Comparison of ENCODE assay signal across 21 mouse cellular contexts in the genomic region with DNA sequence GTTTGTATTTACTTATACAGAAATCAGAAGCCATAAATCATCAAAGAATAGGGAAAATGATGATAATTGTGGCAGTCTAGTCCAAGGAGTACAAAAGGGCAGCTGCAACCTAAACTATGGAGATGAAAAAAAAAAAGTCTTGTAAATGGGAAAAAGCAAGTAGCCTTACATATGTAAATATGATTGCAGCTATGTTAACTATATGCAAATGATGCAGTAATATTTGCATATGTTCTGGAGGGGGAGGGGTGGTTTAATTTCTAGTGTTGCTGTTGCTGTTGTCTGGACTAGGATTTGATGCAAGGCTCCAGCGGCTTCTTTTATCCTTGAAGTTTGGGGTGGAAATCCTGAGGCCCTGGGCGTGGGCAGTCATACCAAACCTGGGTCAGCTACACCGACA.
A peak's percentile ranks its signal among the peaks of the same experiment; 100 is the strongest.
DNase-seq lines count a peak whose midpoint lies in the region; ATAC-seq and TF ChIP-seq lines count a peak whose summit lies in the region.
"Had no signal": no experiment of that assay in that cellular context is flagged by ENCODE, and none has a peak within 500 bp of the region (broad histone marks: within the 10 kb centered on the region; RNA-seq: fewer than 3 reads in every experiment).

No protein-coding gene starts in this region.

- ATAC-seq in intestine, embryonic 14.5 days (replicated peaks; ENCODE audit: low FRiP score, low TSS enrichment, low read depth): no peak
- no peak for ATAC-seq in intestine, postnatal 0 days
- ATAC-seq in stomach, embryonic 14.5 days (ENCODE audit: insufficient number of reproducible peaks, insufficient read depth, low FRiP score, low read depth): no peak
- no peak for ATAC-seq in stomach, postnatal 0 days (ENCODE audit: low FRiP score, low TSS enrichment)
- ATAC-seq in forebrain, embryonic 16.5 days: peak; percentile 69
- no peak for ATAC-seq in stomach, embryonic 16.5 days (ENCODE audit: insufficient read depth, low FRiP score)
- ATAC-seq: hindbrain, postnatal 0 days had no signal

- 86% methylated on average over 3 of the region's 3 CpGs for WGBS in intestine, embryonic 14.5 days
- WGBS in intestine, postnatal 0 days: 80% methylated on average over 3 of the region's 3 CpGs
- 60% methylated on average over 3 of the region's 3 CpGs for WGBS in stomach, embryonic 14.5 days
- WGBS in stomach, postnatal 0 days: 67% methylated on average over 3 of the region's 3 CpGs
- WGBS in forebrain, embryonic 16.5 days: 62% methylated on average over 3 of the region's 3 CpGs
- WGBS in stomach, embryonic 16.5 days: 68% methylated on average over 3 of the region's 3 CpGs

- TF ChIP-seq CTCF in intestine, postnatal 0 days (IDR thresholded peaks at IDR 0.05; ENCODE audit: low read depth): no peak
- no peak for TF ChIP-seq CTCF in stomach, postnatal 0 days (IDR thresholded peaks at IDR 0.05; ENCODE audit: low read depth)

- H3K4me1 ChIP-seq in intestine, embryonic 14.5 days (replicated peaks; ENCODE audit: control insufficient read depth, insufficient read depth, low read length): 0 out of 2 replicates have a peak, but pooled peaks cover 6% of the 10 kb centered on the region
- no peaks in the 10 kb centered on the region for H3K4me1 ChIP-seq in intestine, postnatal 0 days (replicated peaks; ENCODE audit: control insufficient read depth, insufficient read depth, low read length)
- H3K4me1 ChIP-seq in stomach, embryonic 14.5 days (ENCODE audit: control insufficient read depth, insufficient read depth, low read length): 0 out of 2 replicates have a peak, but pooled peaks cover 4% of the 10 kb centered on the region
- no peaks in the 10 kb centered on the region for H3K4me1 ChIP-seq in stomach, postnatal 0 days (replicated peaks; ENCODE audit: control insufficient read depth, insufficient read depth)
- no peaks in the 10 kb centered on the region; the same call in 1 of the 2 replicates for H3K4me1 ChIP-seq in forebrain, embryonic 16.5 days (replicated peaks; ENCODE audit: control insufficient read depth, insufficient read depth, low read length)
- peaks cover 7% of the 10 kb centered on the region; the same call in 1 of the 2 replicates for H3K4me1 ChIP-seq in stomach, embryonic 16.5 days (ENCODE audit: control insufficient read depth, insufficient read depth, low read length)

- H3K27me3 ChIP-seq in intestine, embryonic 14.5 days (replicated peaks; ENCODE audit: control insufficient read depth, insufficient read depth, low read length): no peaks in the 10 kb centered on the region
- no peaks in the 10 kb centered on the region for H3K27me3 ChIP-seq in intestine, postnatal 0 days (replicated peaks; ENCODE audit: control insufficient read depth, insufficient read depth, low read length)
- H3K27me3 ChIP-seq in stomach, embryonic 14.5 days (ENCODE audit: control insufficient read depth, insufficient read depth, low read length): no peaks in the 10 kb centered on the region
- H3K27me3 ChIP-seq in stomach, postnatal 0 days (ENCODE audit: control insufficient read depth, insufficient read depth, low read length): no peaks in the 10 kb centered on the region
- no peaks in the 10 kb centered on the region for H3K27me3 ChIP-seq in forebrain, embryonic 16.5 days (replicated peaks; ENCODE audit: control insufficient read depth, insufficient read depth, low read length)
- H3K27me3 ChIP-seq in stomach, embryonic 16.5 days (ENCODE audit: control insufficient read depth, insufficient read depth, low read length): no peaks in the 10 kb centered on the region
- H3K27me3 ChIP-seq: embryonic facial prominence, embryonic 13.5 days; midbrain, embryonic 12.5 days; neural tube, embryonic 15.5 days had no signal

- H3K4me3 ChIP-seq in intestine, embryonic 14.5 days (ENCODE audit: low read depth, low read length): no peak overlapping the region
- H3K4me3 ChIP-seq in intestine, postnatal 0 days (ENCODE audit: low read depth, low read length): no peak overlapping the region
- H3K4me3 ChIP-seq in stomach, embryonic 14.5 days (ENCODE audit: low read depth, low read length): no peak overlapping the region
- H3K4me3 ChIP-seq in stomach, postnatal 0 days (ENCODE audit: low read depth, low read length): no peak overlapping the region
- no peak overlapping the region for H3K4me3 ChIP-seq in forebrain, embryonic 16.5 days (replicated peaks; ENCODE audit: low read length)
- H3K4me3 ChIP-seq in stomach, embryonic 16.5 days (replicated peaks; ENCODE audit: low read length): no peak overlapping the region
- H3K4me3 ChIP-seq: embryonic facial prominence, embryonic 13.5 days; layer of hippocampus, adult 2 months; midbrain, embryonic 12.5 days; neural tube, embryonic 15.5 days had no signal

- no peaks in the 10 kb centered on the region for H3K9me3 ChIP-seq in intestine, embryonic 14.5 days (ENCODE audit: control insufficient read depth, low read length)
- H3K9me3 ChIP-seq in intestine, postnatal 0 days (ENCODE audit: control insufficient read depth): no peaks in the 10 kb centered on the region
- H3K9me3 ChIP-seq in stomach, embryonic 14.5 days (ENCODE audit: control insufficient read depth, low read depth, low read length): no peaks in the 10 kb centered on the region
- H3K9me3 ChIP-seq in stomach, postnatal 0 days (ENCODE audit: control insufficient read depth, low read length): no peaks in the 10 kb centered on the region
- H3K9me3 ChIP-seq in forebrain, embryonic 16.5 days (ENCODE audit: control insufficient read depth, low read length): no peaks in the 10 kb centered on the region
- H3K9me3 ChIP-seq in stomach, embryonic 16.5 days (replicated peaks; ENCODE audit: control insufficient read depth, low read length): no peaks in the 10 kb centered on the region
- H3K9me3 ChIP-seq: embryonic facial prominence, embryonic 13.5 days; midbrain, embryonic 12.5 days; neural tube, embryonic 15.5 days had no signal

- H3K4me2 ChIP-seq in intestine, embryonic 14.5 days (ENCODE audit: low read length): no peak overlapping the region
- H3K4me2 ChIP-seq in intestine, postnatal 0 days (replicated peaks; ENCODE audit: low read depth): no peak overlapping the region
- H3K4me2 ChIP-seq in stomach, embryonic 14.5 days (replicated peaks; ENCODE audit: low read depth, low read length): no peak overlapping the region
- no peak overlapping the region for H3K4me2 ChIP-seq in stomach, postnatal 0 days (replicated peaks; ENCODE audit: low read depth)
- no peak overlapping the region for H3K4me2 ChIP-seq in forebrain, embryonic 16.5 days (ENCODE audit: low read length)
- no peak overlapping the region for H3K4me2 ChIP-seq in stomach, embryonic 16.5 days (ENCODE audit: low read depth, low read length)
- H3K4me2 ChIP-seq: embryonic facial prominence, embryonic 13.5 days; heart, embryonic 11.5 days; midbrain, embryonic 12.5 days; neural tube, embryonic 15.5 days had no signal

- H3K36me3 ChIP-seq in intestine, embryonic 14.5 days (ENCODE audit: control insufficient read depth, insufficient read depth, low read length): no peaks in the 10 kb centered on the region
- H3K36me3 ChIP-seq in intestine, postnatal 0 days (ENCODE audit: control insufficient read depth, insufficient read depth): no peaks in the 10 kb centered on the region
- no peaks in the 10 kb centered on the region for H3K36me3 ChIP-seq in stomach, embryonic 14.5 days (ENCODE audit: control insufficient read depth, insufficient read depth, low read length)
- H3K36me3 ChIP-seq in stomach, postnatal 0 days (ENCODE audit: control insufficient read depth, insufficient read depth, low read length): no peaks in the 10 kb centered on the region
- no peaks in the 10 kb centered on the region for H3K36me3 ChIP-seq in forebrain, embryonic 16.5 days (ENCODE audit: control insufficient read depth, insufficient read depth)
- H3K36me3 ChIP-seq in stomach, embryonic 16.5 days (ENCODE audit: control insufficient read depth, insufficient read depth, low read length): no peaks in the 10 kb centered on the region
- H3K36me3 ChIP-seq: embryonic facial prominence, embryonic 13.5 days; midbrain, embryonic 12.5 days; neural tube, embryonic 15.5 days had no signal

- H3K27ac ChIP-seq in intestine, embryonic 14.5 days (ENCODE audit: low read depth): peak overlapping the region; percentile 64
- H3K27ac ChIP-seq in intestine, postnatal 0 days (ENCODE audit: low read depth, low read length): no peak overlapping the region
- peak overlapping the region; percentile 78; the same call in 1 of the 2 replicates for H3K27ac ChIP-seq in stomach, embryonic 14.5 days (ENCODE audit: low read length)
- no peak overlapping the region for H3K27ac ChIP-seq in stomach, postnatal 0 days (replicated peaks)
- H3K27ac ChIP-seq in forebrain, embryonic 16.5 days (ENCODE audit: low read length): no peak overlapping the region
- peak overlapping the region; percentile 82 for H3K27ac ChIP-seq in stomach, embryonic 16.5 days (ENCODE audit: low read length)
- H3K27ac ChIP-seq: embryonic facial prominence, embryonic 13.5 days; hindbrain, postnatal 0 days; layer of hippocampus, adult 2 months; midbrain, embryonic 12.5 days; neural tube, embryonic 15.5 days had no signal

- no peak for TF ChIP-seq EP300 in stomach, postnatal 0 days (optimal IDR thresholded peaks at IDR 0.05)

- H3K9ac ChIP-seq in intestine, embryonic 14.5 days (ENCODE audit: low read length): no peak overlapping the region
- no peak overlapping the region for H3K9ac ChIP-seq in intestine, postnatal 0 days (ENCODE audit: low read depth, low read length)
- no peak overlapping the region for H3K9ac ChIP-seq in stomach, embryonic 14.5 days (replicated peaks; ENCODE audit: low read depth, low read length)
- no peak overlapping the region for H3K9ac ChIP-seq in stomach, postnatal 0 days (ENCODE audit: low read length)
- H3K9ac ChIP-seq in forebrain, embryonic 16.5 days (replicated peaks; ENCODE audit: low read depth, low read length): no peak overlapping the region
- H3K9ac ChIP-seq in stomach, embryonic 16.5 days (ENCODE audit: low read length): no peak overlapping the region
- H3K9ac ChIP-seq: embryonic facial prominence, embryonic 13.5 days; midbrain, embryonic 12.5 days; neural tube, embryonic 15.5 days had no signal

- no peak for DNase-seq in intestine, embryonic 14.5 days (ENCODE audit: low spot score)
- no peak for DNase-seq in stomach, postnatal 0 days (ENCODE audit: low spot score)
- no peak for DNase-seq in neural tube, embryonic 10.5 days (ENCODE audit: extremely low spot score, low spot score)
- DNase-seq in spleen, postnatal 4 days (ENCODE audit: low spot score in 2 of 2): no peak
- DNase-seq: adrenal gland, postnatal 36 days; cerebellum, adult 11-12 months; cerebellum, postnatal 14 days; kidney, adult 8-10 months; right cerebral cortex, adult 18-20 months; right cerebral cortex, postnatal 4 days; thymus, postnatal 25 days had no signal

Comparison
In these comparisons a context has a peak if more than half of its experiments do, and no peak if none do; other contexts are left out.
1. H3K27ac ChIP-seq: peak in intestine, embryonic 14.5 days (single experiment), stomach, embryonic 14.5 days (single experiment) and stomach, embryonic 16.5 days (single experiment); none in intestine, postnatal 0 days (single experiment), stomach, postnatal 0 days (single experiment) and forebrain, embryonic 16.5 days (single experiment).